Comparison of ENCODE assay signal across 8 mouse cellular contexts in genomic region chr19:42089748-42090595, GRCm38 (mm10). TPM values are rescaled to one million over a fixed set of nuclear protein-coding genes. Genes with fewer than 3 reads are reported as not detected.
A peak's percentile ranks its signal among the peaks of the same experiment; 100 is the strongest.
DNase-seq lines count a peak whose midpoint lies in the region; ATAC-seq lines count a peak whose summit lies in the region.

Pi4k2a (plus strand) TSS chr19:42090470.

- peak; percentile 98 for ATAC-seq in hindbrain, embryonic 15.5 days (ENCODE audit: low FRiP score, low read depth)

- peak within 1 kb of the TSS; percentile 63 for H3K4me3 ChIP-seq in hindbrain, embryonic 15.5 days

- H3K36me3 ChIP-seq in hindbrain, embryonic 15.5 days = 0 out of 2 replicates have a peak, but pooled peaks cover 3% of the 10 kb centered on the region

- DNase-seq in T-cell, adult 2 months (ENCODE audit: low spot score) = peak; percentile 100
- peak; percentile 98 for DNase-seq in cerebellum, postnatal 36 days
- DNase-seq in frontal cortex, postnatal 36 days (ENCODE audit: low spot score in 2 of 2) = peak; percentile 99 to 100
- peak; percentile 100 for DNase-seq in left cerebral cortex, adult 11 months (ENCODE audit: low spot score)
- peak; percentile 99 to 100 for DNase-seq in lung, postnatal 4 days
- DNase-seq in retina, postnatal 7 days (ENCODE audit: low read depth, low spot score) = peak; percentile 99
- DNase-seq in urinary bladder, adult 2 months (ENCODE audit: low spot score) = peak; percentile 91

- WGBS in hindbrain, embryonic 15.5 days = 1% methylated on average over 53 of the region's 55 CpGs

- H3K4me2 ChIP-seq in hindbrain, embryonic 15.5 days = peak within 1 kb of the TSS; percentile 75

- H3K9me3 ChIP-seq in hindbrain, embryonic 15.5 days = no peaks in the 10 kb centered on the region

- H3K4me1 ChIP-seq in hindbrain, embryonic 15.5 days (replicated peaks) = peaks cover 33% of the 10 kb centered on the region

- peak within 1 kb of the TSS; percentile 65 for H3K9ac ChIP-seq in hindbrain, embryonic 15.5 days

- H3K27ac ChIP-seq in hindbrain, embryonic 15.5 days (replicated peaks) = peak within 1 kb of the TSS; percentile 84

- H3K27me3 ChIP-seq in hindbrain, embryonic 15.5 days = no peaks in the 10 kb centered on the region

RNA-seq across cellular contexts. Expression of gene Pi4k2a, which starts in this region (rescaled TPM):
- polyA plus RNA-seq in hindbrain, embryonic 15.5 days (2015; fragmentation: Nextera tagmentation; extraction: Ambion mirVana) = 29.5 and 33.5 TPM in 2 replicates
- polyA plus RNA-seq in urinary bladder, adult 2 months (2012; rRNA removed) = 26.0 and 26.4 TPM in 2 replicates

Comparison
In these comparisons a context has a peak if more than half of its experiments do, and no peak if none do; other contexts are left out.
1. Peak in every context shown above with its lines: DNase-seq, ATAC-seq, H3K4me3 ChIP-seq and H3K27ac ChIP-seq.